Mouse (Mus musculus) bone marrow, adult 2 months (tissue): ENCODE data around the gene Acvr1.

ENCODE experiments used
- CTCF ChIP-seq: fragments of 200-500 bp; IDR thresholded peaks from 2 replicates; pipeline ENCODE4 v1.5.1; 2011; ENCODE audit warnings: low read length, control low read depth; ENCODE audit not compliant: control insufficient read depth, insufficient read depth
- POLR2A ChIP-seq: fragments of 200-500 bp; IDR thresholded peaks from 2 replicates; pipeline ENCODE4 v1.6.1; 2011; ENCODE audit warnings: low read depth, mild to moderate bottlenecking, control low read depth, low read length, borderline replicate concordance; ENCODE audit not compliant: control insufficient read depth

DNA sequence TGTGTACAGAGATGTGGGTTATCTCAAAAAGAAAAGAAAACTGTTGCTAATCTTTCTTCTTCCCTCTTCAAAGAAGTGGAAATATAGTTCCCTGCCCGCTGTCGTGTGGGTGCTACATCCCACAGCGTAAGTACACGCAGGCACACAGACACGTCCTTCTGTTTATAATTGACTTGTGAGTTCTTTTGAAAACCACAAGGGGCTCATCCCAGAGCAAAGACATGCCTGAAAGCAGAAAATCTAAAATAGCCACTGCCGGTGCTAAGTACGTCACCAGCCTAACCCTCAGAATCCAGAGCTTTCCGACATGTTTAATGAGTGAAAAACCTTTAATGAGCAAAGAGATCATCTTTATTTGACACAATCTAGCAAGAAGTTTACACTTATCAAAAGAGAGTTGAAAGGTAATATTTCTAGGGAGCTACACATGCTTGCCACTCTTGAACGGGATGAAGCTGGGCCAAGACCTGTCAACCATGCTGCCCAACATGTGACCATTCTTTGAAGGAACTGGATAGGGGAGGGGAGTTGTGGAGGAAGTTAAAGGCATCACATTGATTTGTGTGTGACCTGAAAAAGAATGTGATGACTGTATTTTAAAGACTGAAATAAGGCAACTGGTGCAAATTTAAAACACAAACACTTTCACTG, 85.4 kb downstream of the Acvr1 start:
- TF ChIP-seq CTCF, result no peak
- no peak for TF ChIP-seq POLR2A
